Mouse (Mus musculus) lung, embryonic 15.5 days (tissue): ENCODE data around the gene Tbc1d30. TPM values are rescaled to one million over a fixed set of nuclear protein-coding genes. Genes with fewer than 3 reads are reported as not detected.

Source experiments
- ATAC-seq: fragments of 200-750 bp; cut with Nextera tagmentation; 2 replicates; pipeline ENCODE4 v1.8.0; 2017; ENCODE audit warnings: moderate number of reproducible peaks, borderline replicate concordance; ENCODE audit not compliant: low FRiP score, low TSS enrichment; ENCODE audit errors: extremely low read depth
- H3K27ac ChIP-seq: fragments of 300-500 bp; sonication (generic); 2 replicates; pipeline ENCODE4 v1.5.1; 2015; ENCODE audit warnings: moderate library complexity, mild to moderate bottlenecking, inconsistent platforms
- H3K27me3 ChIP-seq: fragments of 300-500 bp; sonication (generic); 2 replicates; pipeline ENCODE4 v1.6.1; 2015; ENCODE audit warnings: inconsistent platforms
- H3K36me3 ChIP-seq: fragments of 300-500 bp; sonication (generic); 2 replicates; pipeline ENCODE4 v1.6.1; 2015; ENCODE audit warnings: inconsistent platforms
- H3K4me1 ChIP-seq: fragments of 300-500 bp; sonication (generic); 2 replicates; pipeline ENCODE4 v1.6.1; 2015; ENCODE audit warnings: inconsistent platforms
- H3K4me2 ChIP-seq: fragments of 300-500 bp; sonication (generic); 2 replicates; pipeline ENCODE4 v1.6.1; 2015; ENCODE audit warnings: inconsistent platforms, mild to moderate bottlenecking, moderate library complexity
- H3K4me3 ChIP-seq: fragments of 300-500 bp; sonication (generic); 2 replicates; pipeline ENCODE4 v1.5.1; 2015; ENCODE audit warnings: mild to moderate bottlenecking, inconsistent platforms
- H3K9ac ChIP-seq: fragments of 300-500 bp; sonication (generic); 2 replicates; pipeline ENCODE4 v1.6.1; 2015; ENCODE audit warnings: inconsistent platforms
- H3K9me3 ChIP-seq: fragments of 300-500 bp; sonication (generic); 2 replicates; pipeline ENCODE4 v1.6.1; 2016; ENCODE audit warnings: inconsistent platforms
- WGBS: fragments of 180-500 bp; shearing (Covaris S2); methylation state at CpG from one replicate; pipeline ENCODE4 v1.1.7; 2015; 5-methylcytosine and 5-hydroxymethylcytosine counted together
- polyA plus RNA-seq: library from polyadenylated mRNA; unstranded; fragments of >200 nt; fragmentation: Nextera tagmentation; extraction: Ambion mirVana; gene quantifications from 2 replicates; pipeline ENCODE4 v1.2.1, GENCODE M21; 2015

Tbc1d30 gene
- polyA plus RNA-seq, 1 experiment from 2014 or later = 2.8 TPM

DNA sequence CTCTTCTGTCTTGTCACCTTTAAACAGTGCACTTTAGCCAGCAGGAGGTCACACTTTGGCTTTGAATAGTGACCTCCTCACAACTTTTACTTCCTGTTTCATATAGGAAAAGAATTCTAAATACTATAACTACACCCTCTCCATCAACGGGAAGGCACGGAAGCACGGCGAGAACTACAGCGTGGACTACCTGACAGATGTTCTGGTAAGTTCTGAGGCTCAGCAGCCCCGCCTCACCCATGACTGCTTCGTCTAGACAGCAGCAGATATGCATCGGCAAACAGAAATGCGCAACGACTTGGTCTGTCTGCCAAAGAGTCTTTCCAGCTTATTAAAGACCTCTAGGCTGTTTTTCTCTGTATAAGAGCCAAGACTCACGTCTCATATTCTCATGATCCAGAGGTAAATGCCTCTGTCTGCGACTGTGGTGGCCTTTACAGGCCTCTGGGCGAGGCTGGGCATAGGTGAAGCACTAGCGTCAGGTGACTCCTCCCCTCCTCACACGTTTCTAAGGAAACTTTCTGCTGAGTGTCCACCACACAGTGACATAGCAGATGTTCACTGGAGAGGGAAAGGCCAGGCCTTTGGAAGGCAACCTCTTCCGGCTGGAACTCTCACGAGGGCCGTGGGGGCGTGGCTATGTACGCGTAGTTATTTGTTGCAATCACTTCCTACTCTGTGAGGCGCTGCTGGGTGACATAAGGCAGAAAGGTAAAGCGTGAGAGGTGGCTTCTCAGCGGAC lies 25.6 kb upstream of the Tbc1d30 start:
- peaks cover 2% of the 10 kb centered on the region; the same call in 1 of the 2 replicates for H3K4me1 ChIP-seq
- H3K9me3 ChIP-seq = no peaks in the 10 kb centered on the region
- ATAC-seq = no peak
- H3K4me3 ChIP-seq = no peak overlapping the region
- no peaks in the 10 kb centered on the region for H3K27me3 ChIP-seq
- no peak overlapping the region for H3K27ac ChIP-seq
- no peak overlapping the region for H3K4me2 ChIP-seq
- WGBS = 80% methylated on average over 24 of the region's 24 CpGs
- no peak overlapping the region for H3K9ac ChIP-seq
- H3K36me3 ChIP-seq = peaks cover 57% of the 10 kb centered on the region

DNA sequence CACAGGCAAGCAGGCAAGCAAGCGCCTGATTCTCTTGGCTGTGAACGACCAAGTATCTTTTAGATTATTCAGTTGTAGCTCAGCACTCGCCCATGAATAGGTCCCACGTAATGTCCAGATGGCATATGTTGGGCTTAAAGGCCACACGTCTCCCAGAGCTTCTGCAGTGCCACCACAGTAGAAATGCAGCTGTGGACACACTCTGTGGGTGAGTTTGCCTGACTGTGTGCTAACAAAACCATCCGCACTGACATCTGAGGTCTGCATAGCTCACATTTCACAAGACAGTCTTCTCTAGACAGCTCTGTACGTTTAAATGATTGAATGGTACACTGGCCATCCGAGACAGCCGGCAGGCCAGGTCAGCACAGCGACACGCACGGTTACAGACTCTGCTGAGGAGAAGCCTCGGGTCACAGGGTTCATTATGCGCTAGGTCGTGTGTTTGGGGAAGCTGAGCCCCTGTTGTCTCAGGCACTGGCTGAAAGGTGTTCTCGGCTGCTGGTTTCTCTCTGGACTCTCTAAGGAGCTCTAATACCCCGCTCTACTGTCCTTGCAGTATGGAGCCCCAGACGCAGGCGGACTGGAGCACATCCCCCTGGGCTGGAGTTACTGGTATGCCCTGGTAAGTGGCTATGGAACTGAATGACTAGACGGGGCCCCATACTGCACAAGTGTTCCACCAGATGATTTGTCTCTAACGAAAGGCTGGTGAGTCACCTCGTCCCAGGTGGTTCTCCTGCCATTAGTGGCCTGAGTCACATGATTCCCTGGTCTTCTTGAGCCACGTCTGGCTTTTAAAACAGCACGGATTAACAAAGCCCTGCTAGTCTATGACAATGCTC lies 24.8 kb upstream of the Tbc1d30 start:
- no peak for ATAC-seq
- WGBS = 73% methylated on average over 24 of the region's 24 CpGs

DNA sequence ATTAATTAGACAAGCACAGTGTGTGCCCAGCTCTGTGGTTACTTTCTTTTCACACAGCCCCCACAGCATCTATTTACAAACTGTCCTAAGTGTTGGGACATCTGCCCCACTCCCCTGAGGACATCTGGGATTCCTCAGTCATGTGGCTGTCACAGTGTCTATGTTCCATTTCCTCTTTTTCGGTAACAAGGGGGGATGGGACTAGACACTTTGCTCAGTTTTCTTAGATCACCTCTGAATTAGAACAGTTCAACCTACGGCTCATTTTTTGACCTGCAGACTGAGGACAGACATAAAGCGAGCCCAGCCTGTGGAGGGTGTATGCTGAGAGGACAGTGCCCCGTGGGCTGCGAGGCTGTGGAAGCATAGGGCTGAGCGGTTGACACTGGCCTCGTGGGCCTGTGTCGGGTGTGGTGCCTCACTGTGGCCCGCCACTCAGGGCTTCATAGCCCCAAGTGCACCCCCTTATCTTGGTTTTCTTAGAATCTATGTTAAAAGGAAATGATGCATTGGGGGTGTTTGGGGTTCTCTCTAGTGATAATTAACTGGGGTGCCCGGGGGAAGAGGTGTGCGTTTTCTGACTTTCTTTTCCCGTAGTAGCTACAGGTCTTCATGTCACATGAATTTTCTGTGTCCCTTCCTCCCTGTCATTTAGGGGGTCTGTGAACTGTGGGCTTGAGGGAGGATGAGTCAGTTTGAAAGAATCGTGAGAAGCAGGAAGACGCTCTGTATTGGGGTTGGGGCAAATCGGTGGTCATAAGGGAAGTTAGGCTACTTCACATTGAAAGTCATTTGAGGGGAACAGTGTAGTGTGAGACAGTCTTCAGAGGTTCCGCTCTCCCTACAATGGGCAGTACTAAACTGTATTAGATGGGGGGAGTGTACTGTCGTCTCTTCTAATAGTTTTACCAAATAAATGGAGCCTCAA lies 23.9 kb upstream of the Tbc1d30 start:
- ATAC-seq = no peak; the same call in 1 of the 2 replicates
- H3K4me3 ChIP-seq = no peak overlapping the region
- H3K4me1 ChIP-seq = peaks cover 2% of the 10 kb centered on the region; the same call in 1 of the 2 replicates
- H3K9me3 ChIP-seq = no peaks in the 10 kb centered on the region
- H3K4me2 ChIP-seq = no peak overlapping the region
- no peak overlapping the region for H3K9ac ChIP-seq
- peaks cover 51% of the 10 kb centered on the region for H3K36me3 ChIP-seq
- no peak overlapping the region for H3K27ac ChIP-seq
- H3K27me3 ChIP-seq = no peaks in the 10 kb centered on the region
- WGBS = 74% methylated on average over 17 of the region's 17 CpGs

More for the DNA sequence above, 24.8 kb upstream of the Tbc1d30 start:
- H3K4me2 ChIP-seq = no peak overlapping the region
- H3K36me3 ChIP-seq = peaks cover 51% of the 10 kb centered on the region
- no peak overlapping the region for H3K27ac ChIP-seq
- H3K9ac ChIP-seq = no peak overlapping the region
- H3K4me3 ChIP-seq = no peak overlapping the region
- H3K27me3 ChIP-seq = no peaks in the 10 kb centered on the region
- H3K4me1 ChIP-seq = peaks cover 2% of the 10 kb centered on the region; the same call in 1 of the 2 replicates
- no peaks in the 10 kb centered on the region for H3K9me3 ChIP-seq

DNA sequence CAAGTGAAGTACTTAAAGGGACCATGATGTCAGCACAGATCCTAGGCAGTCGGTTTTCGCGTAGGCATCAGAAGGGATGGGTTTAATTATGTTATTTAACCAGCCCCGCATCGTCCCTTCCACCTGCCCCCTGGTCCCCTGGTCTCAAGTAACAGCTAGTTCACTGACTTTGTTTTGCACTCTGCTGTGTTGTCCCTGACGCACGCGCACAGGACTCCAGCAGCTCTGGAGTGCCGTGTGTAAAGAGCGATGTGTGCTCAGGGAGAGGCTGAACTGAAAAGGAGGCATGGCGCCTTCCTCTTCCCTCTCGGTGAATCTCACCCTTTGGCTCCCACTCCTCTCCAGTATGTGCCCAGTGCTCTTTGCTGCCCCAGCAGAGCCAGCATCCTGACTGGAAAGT lies 22.9 kb upstream of the Tbc1d30 start:
- ATAC-seq = no peak
- H3K36me3 ChIP-seq = peaks cover 44% of the 10 kb centered on the region
- peaks cover 2% of the 10 kb centered on the region; the same call in 1 of the 2 replicates for H3K4me1 ChIP-seq
- WGBS = 70% methylated on average over 12 of the region's 12 CpGs
- no peak overlapping the region for H3K4me2 ChIP-seq
- H3K9me3 ChIP-seq = no peaks in the 10 kb centered on the region
- H3K27ac ChIP-seq = no peak overlapping the region
- H3K9ac ChIP-seq = no peak overlapping the region
- no peak overlapping the region for H3K4me3 ChIP-seq
- no peaks in the 10 kb centered on the region for H3K27me3 ChIP-seq

DNA sequence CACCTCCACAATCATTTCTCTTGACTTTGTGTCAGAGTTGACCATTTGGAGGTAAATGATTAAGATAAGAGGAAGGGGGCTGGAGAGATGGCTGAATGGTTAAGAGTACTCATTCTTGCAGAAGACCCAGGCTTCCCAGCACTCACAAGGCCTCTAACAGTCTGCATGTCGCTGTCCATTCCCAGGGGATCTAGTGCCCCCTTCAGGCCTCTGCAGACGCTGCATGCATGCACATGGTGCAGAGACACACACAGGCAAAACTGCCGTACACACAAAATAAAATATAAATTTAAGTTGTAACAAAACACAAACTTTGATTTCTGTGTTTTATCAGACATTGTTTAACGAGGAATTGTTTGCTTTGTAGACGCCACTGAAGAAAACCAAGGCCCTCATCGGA lies 19.7 kb upstream of the Tbc1d30 start:
- WGBS = 89% methylated on average over 6 of the region's 6 CpGs
- no peaks in the 10 kb centered on the region for H3K27me3 ChIP-seq
- H3K9me3 ChIP-seq = no peaks in the 10 kb centered on the region
- no peak overlapping the region for H3K9ac ChIP-seq
- H3K4me3 ChIP-seq = no peak overlapping the region
- H3K36me3 ChIP-seq = peaks cover 20% of the 10 kb centered on the region
- H3K4me2 ChIP-seq = no peak overlapping the region
- ATAC-seq = no peak
- H3K4me1 ChIP-seq = peaks cover 16% of the 10 kb centered on the region
- H3K27ac ChIP-seq = no peak overlapping the region

DNA sequence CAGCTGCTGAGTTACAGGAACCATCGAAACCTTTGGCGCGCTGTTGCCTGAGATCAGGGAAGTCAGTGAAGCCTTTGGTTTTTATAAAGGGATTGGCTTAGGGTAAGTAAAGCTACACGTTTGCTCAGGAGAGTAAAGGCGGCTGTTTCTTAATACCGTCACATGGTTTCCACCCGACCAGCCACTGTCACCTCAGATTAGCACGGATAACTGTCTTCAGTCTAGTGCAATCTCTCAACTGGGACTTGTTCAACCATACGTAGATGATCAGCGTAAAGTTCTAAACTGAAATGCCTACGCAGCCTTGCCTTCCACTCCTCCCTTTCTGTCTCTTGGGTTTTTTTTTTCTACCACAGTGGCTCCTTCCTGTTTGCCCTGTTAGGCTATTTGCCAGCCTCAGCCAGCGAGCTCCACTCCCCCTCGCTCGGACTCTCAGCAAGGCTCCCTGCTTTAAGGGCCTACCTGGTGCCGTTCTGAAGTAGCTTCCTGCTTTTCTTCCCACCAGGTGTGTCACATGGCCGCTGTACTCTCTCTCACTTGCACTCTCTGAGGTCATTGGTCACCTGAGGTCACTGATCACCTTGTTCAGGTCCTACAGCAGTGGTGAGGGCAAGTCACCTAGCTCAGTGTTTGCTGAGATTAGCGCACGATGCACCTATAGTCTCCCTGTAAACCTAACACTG lies 17.8 kb upstream of the Tbc1d30 start:
- 78% methylated on average over 18 of the region's 18 CpGs for WGBS
- Histone ChIP-seq H3K4me2 (no peak overlapping the region), H3K27me3 (no peaks in the 10 kb centered on the region), H3K4me3 (no peak overlapping the region), H3K9ac (no peak overlapping the region), H3K9me3 (no peaks in the 10 kb centered on the region), H3K4me1 (peaks cover 22% of the 10 kb centered on the region), H3K27ac (no peak overlapping the region), H3K36me3 (peaks cover 10% of the 10 kb centered on the region)
- ATAC-seq = no peak

DNA sequence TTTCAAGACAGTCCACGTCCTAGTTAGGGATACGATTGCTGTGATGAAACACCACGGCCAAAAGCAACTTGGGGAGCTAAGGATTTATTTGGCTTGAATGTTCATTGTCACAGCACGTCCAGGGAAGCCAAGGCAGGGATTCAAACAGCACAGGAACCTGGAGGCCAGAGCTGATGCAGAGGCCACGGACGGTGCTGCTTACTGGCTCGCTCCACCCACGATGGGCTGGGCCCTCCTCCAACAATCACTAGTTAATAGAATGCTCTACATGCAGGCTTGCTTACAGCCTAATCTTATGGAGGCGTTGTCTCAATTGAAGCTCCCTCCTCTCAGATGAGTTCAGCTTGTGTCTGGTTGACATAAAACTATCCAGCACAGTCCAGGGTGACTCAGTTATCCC lies 16.7 kb upstream of the Tbc1d30 start:
- H3K36me3 ChIP-seq = peaks cover 10% of the 10 kb centered on the region
- ATAC-seq = no peak
- H3K4me3 ChIP-seq = no peak overlapping the region
- peaks cover 22% of the 10 kb centered on the region for H3K4me1 ChIP-seq
- no peaks in the 10 kb centered on the region for H3K9me3 ChIP-seq
- H3K27me3 ChIP-seq = no peaks in the 10 kb centered on the region
- no peak overlapping the region for H3K27ac ChIP-seq
- no peak overlapping the region for H3K4me2 ChIP-seq
- WGBS = 83% methylated on average over 9 of the region's 9 CpGs
- no peak overlapping the region for H3K9ac ChIP-seq

DNA sequence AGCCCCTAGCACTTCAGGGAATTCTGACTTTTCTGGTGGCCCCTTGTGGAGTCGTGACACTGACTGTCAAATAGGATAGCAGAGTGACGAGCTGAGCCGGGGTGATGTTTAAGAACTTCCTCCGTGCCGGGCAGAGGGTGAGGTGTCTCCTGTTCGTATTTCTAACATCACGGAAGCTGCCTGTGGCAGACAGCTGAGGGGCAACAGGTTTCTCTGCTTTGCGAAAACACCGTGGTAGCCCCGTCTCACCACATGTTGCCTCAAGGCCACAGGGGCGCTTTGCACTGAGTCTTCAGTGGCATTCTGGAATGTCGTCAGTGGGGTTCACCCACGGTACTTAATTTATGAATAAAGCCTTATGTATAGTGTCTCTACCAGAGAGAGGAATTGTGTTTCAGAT lies 16.2 kb upstream of the Tbc1d30 start:
- H3K27me3 ChIP-seq = no peaks in the 10 kb centered on the region
- H3K4me2 ChIP-seq = no peak overlapping the region
- no peak for ATAC-seq
- H3K4me1 ChIP-seq = peaks cover 22% of the 10 kb centered on the region
- H3K36me3 ChIP-seq = peaks cover 10% of the 10 kb centered on the region
- no peak overlapping the region for H3K9ac ChIP-seq
- no peak overlapping the region for H3K27ac ChIP-seq
- WGBS = 63% methylated on average over 13 of the region's 13 CpGs
- H3K4me3 ChIP-seq = no peak overlapping the region
- H3K9me3 ChIP-seq = no peaks in the 10 kb centered on the region

DNA sequence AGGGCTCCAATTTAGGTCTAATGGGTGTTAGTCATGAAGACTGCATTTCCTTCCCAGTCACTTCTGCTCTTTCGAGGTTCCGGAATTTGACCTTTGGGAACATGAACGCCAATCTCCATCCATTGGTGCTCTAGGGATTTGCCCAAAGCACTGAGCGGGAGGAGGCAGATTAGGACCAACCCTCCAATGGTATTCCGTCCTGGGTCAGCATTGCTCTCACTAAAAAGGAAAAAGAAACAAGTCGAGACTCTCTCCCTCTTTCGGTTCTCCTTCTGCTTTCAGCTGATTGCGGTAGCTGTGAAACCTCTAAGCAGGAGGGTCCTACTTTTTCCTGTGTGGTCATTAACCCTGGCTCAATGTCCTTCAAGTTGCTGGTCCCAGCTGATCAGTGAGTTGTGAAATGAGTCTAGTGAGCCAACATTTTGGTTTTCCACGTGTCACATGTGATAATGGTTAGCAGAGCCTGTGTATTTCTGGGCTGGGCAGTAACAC lies 14.7 kb upstream of the Tbc1d30 start:
- Histone ChIP-seq H3K27me3 (no peaks in the 10 kb centered on the region), H3K9ac (peak overlapping the region; percentile 80), H3K4me3 (peak overlapping the region; percentile 96), H3K4me2 (peak overlapping the region; percentile 88), H3K9me3 (no peaks in the 10 kb centered on the region), H3K36me3 (peaks cover 10% of the 10 kb centered on the region; the same call in 1 of the 2 replicates), H3K27ac (no peak overlapping the region), H3K4me1 (peaks cover 22% of the 10 kb centered on the region)
- no peak for ATAC-seq
- WGBS = 15% methylated on average over 9 of the region's 9 CpGs

DNA sequence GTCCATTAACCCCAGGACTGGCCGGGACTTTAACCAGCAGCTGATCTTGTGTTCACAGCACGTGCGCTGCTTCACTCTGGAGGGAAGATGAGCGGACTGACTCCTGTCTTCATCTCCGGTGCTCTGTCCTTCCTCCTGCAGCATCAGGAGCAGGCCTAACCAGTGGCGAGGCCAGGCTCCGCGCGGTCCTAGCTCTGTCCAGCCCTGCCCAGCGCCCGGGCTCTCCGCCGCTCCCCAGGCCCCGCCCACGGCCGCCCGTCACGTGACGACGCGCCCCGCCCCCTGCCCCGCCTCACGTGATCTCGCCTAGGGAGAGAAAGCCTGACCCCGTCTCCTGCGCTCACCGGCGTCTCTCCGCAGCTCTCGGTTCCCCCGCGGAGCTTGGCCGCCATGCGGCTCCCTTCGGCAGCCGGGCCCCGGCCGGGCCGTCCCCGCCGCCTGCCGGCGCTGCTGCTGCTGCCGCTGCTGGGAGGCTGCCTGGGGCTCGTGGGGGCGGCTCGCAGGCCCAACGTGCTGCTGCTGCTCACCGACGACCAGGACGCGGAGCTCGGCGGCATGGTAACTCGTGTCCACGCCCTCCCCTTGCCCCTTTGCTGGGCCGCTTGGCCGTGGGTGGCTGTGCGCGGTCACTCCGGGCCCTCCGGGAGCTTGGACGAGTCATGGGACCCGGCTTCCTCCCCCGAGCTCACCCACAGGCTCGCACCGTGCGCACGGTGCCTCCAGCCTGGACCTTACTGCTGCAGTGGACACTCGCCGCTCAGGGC lies 13.9 kb upstream of the Tbc1d30 start, which contains the start of gene Gns:
Gns (plus strand) TSS at position 290 of the 764 bp plus-strand sequence.
- peak within 1 kb of the TSS; percentile 96 for H3K4me3 ChIP-seq
- ATAC-seq = peak; percentile 97
- H3K27me3 ChIP-seq = no peaks in the 10 kb centered on the region
- H3K9ac ChIP-seq = peak within 1 kb of the TSS; percentile 80
- WGBS = under 1% methylated on average over 68 of the region's 72 CpGs
- H3K4me2 ChIP-seq = peak within 1 kb of the TSS; percentile 88
- peak within 1 kb of the TSS; percentile 66 for H3K27ac ChIP-seq
- peaks cover 2% of the 10 kb centered on the region; the same call in 1 of the 2 replicates for H3K36me3 ChIP-seq
- no peaks in the 10 kb centered on the region for H3K9me3 ChIP-seq
- H3K4me1 ChIP-seq = peaks cover 22% of the 10 kb centered on the region
